Mouse (Mus musculus) testis, adult 2 months (tissue): ENCODE data around the gene Dnajb8.

ENCODE experiments used
- CTCF ChIP-seq: fragments of 200-500 bp; IDR thresholded peaks from 2 replicates; pipeline ENCODE4 v1.5.1; 2012; ENCODE audit warnings: low read depth, mild to moderate bottlenecking, inconsistent platforms, low read length, moderate library complexity; ENCODE audit not compliant: control insufficient read depth, insufficient read depth, insufficient replicate concordance
- POLR2A ChIP-seq: fragments of 200-500 bp; IDR thresholded peaks from 2 replicates; pipeline ENCODE4 v1.6.1; 2012; ENCODE audit warnings: low read depth, mild to moderate bottlenecking, inconsistent platforms, low read length, moderate library complexity; ENCODE audit not compliant: control insufficient read depth

GRCm38 (mm10) chr6:88290129-88290766 is 68.2 kb downstream of the Dnajb8 start:
- no peak for TF ChIP-seq CTCF
- TF ChIP-seq POLR2A, result no peak
